ENCODE assay signal across 25 mouse cellular contexts in genomic region chr2:76220364-76221108, GRCm38 (mm10).
DNase-seq lines count a peak whose midpoint lies in the region; ATAC-seq and TF ChIP-seq lines count a peak whose summit lies in the region.
"Had no signal": no experiment of that assay in that cellular context is flagged by ENCODE, and none has a peak within 500 bp of the region (broad histone marks: within the 10 kb centered on the region; RNA-seq: fewer than 3 reads in every experiment).

No protein-coding gene starts in this region.

- peak; percentile 57; the same call in 1 of the 2 replicates for ATAC-seq in forebrain, embryonic 12.5 days (ENCODE audit: low FRiP score)
- no peak for ATAC-seq in forebrain, postnatal 0 days
- peak; percentile 48; the same call in 1 of the 2 replicates for ATAC-seq in forebrain, embryonic 14.5 days
- ATAC-seq: intestine, embryonic 15.5 days; midbrain, embryonic 15.5 days had no signal

- no peaks in the 10 kb centered on the region for H3K36me3 ChIP-seq in forebrain, embryonic 12.5 days (replicated peaks)
- no peaks in the 10 kb centered on the region for H3K36me3 ChIP-seq in forebrain, postnatal 0 days (ENCODE audit: insufficient read depth)
- H3K36me3 ChIP-seq in forebrain, embryonic 14.5 days (ENCODE audit: control insufficient read depth, insufficient read depth, low read length): no peaks in the 10 kb centered on the region
- H3K36me3 ChIP-seq: heart, embryonic 10.5 days; hindbrain, embryonic 15.5 days; intestine, embryonic 15.5 days; limb, embryonic 15.5 days; liver, embryonic 15.5 days; lung, embryonic 15.5 days; midbrain, embryonic 15.5 days had no signal

- H3K4me1 ChIP-seq in forebrain, embryonic 12.5 days: peaks cover 8% of the 10 kb centered on the region; the same call in 1 of the 2 replicates
- H3K4me1 ChIP-seq in forebrain, postnatal 0 days (ENCODE audit: insufficient read depth): no peaks in the 10 kb centered on the region
- H3K4me1 ChIP-seq in forebrain, embryonic 14.5 days (ENCODE audit: control insufficient read depth, insufficient read depth, low read length): peaks cover 4% of the 10 kb centered on the region; the same call in 1 of the 2 replicates
- H3K4me1 ChIP-seq: heart, embryonic 10.5 days; hindbrain, embryonic 15.5 days; intestine, embryonic 15.5 days; limb, embryonic 15.5 days; liver, embryonic 15.5 days; lung, embryonic 15.5 days; midbrain, embryonic 15.5 days had no signal

- no peak for TF ChIP-seq CTCF in forebrain, postnatal 0 days (IDR thresholded peaks at IDR 0.05; ENCODE audit: low read depth)

- H3K9me3 ChIP-seq in forebrain, embryonic 12.5 days: no peaks in the 10 kb centered on the region
- no peaks in the 10 kb centered on the region for H3K9me3 ChIP-seq in forebrain, postnatal 0 days (ENCODE audit: low read length)
- H3K9me3 ChIP-seq in forebrain, embryonic 14.5 days (replicated peaks; ENCODE audit: control insufficient read depth, low read length): no peaks in the 10 kb centered on the region
- H3K9me3 ChIP-seq: heart, embryonic 10.5 days; hindbrain, embryonic 15.5 days; intestine, embryonic 15.5 days; limb, embryonic 15.5 days; liver, embryonic 15.5 days; lung, embryonic 15.5 days; midbrain, embryonic 15.5 days had no signal

- no peak overlapping the region for H3K9ac ChIP-seq in forebrain, embryonic 12.5 days
- H3K9ac ChIP-seq in forebrain, postnatal 0 days: no peak overlapping the region
- no peak overlapping the region for H3K9ac ChIP-seq in forebrain, embryonic 14.5 days (ENCODE audit: low read length)
- H3K9ac ChIP-seq: hindbrain, embryonic 15.5 days; intestine, embryonic 15.5 days; limb, embryonic 15.5 days; liver, embryonic 15.5 days; lung, embryonic 15.5 days; midbrain, embryonic 15.5 days had no signal

- 20% methylated on average over 6 of the region's 6 CpGs for WGBS in forebrain, embryonic 12.5 days
- WGBS in forebrain, postnatal 0 days: 26% methylated on average over 6 of the region's 6 CpGs
- WGBS in forebrain, embryonic 14.5 days: 15% methylated on average over 6 of the region's 6 CpGs

- H3K27me3 ChIP-seq in forebrain, embryonic 12.5 days: no peaks in the 10 kb centered on the region
- H3K27me3 ChIP-seq in forebrain, postnatal 0 days (ENCODE audit: insufficient read depth, low read length): no peaks in the 10 kb centered on the region
- no peaks in the 10 kb centered on the region for H3K27me3 ChIP-seq in forebrain, embryonic 14.5 days (replicated peaks; ENCODE audit: control insufficient read depth, insufficient read depth, low read length)
- H3K27me3 ChIP-seq: hindbrain, embryonic 15.5 days; intestine, embryonic 15.5 days; limb, embryonic 15.5 days; liver, embryonic 15.5 days; lung, embryonic 15.5 days; midbrain, embryonic 15.5 days had no signal

- H3K27ac ChIP-seq in forebrain, embryonic 12.5 days: no peak overlapping the region
- H3K27ac ChIP-seq in forebrain, postnatal 0 days (ENCODE audit: low read depth, low read length): no peak overlapping the region
- no peak overlapping the region for H3K27ac ChIP-seq in forebrain, embryonic 14.5 days (ENCODE audit: low read depth, low read length)
- H3K27ac ChIP-seq: heart, embryonic 10.5 days; hindbrain, embryonic 15.5 days; intestine, embryonic 15.5 days; limb, embryonic 15.5 days; liver, embryonic 15.5 days; lung, embryonic 15.5 days; midbrain, embryonic 15.5 days; stomach, postnatal 0 days had no signal

- H3K4me3 ChIP-seq in forebrain, embryonic 12.5 days (replicated peaks): no peak overlapping the region
- no peak overlapping the region for H3K4me3 ChIP-seq in forebrain, postnatal 0 days (ENCODE audit: low read depth, low read length)
- no peak overlapping the region for H3K4me3 ChIP-seq in forebrain, embryonic 14.5 days (ENCODE audit: low read depth, low read length)
- H3K4me3 ChIP-seq: heart, embryonic 10.5 days; hindbrain, embryonic 15.5 days; intestine, embryonic 15.5 days; limb, embryonic 15.5 days; liver, embryonic 15.5 days; lung, embryonic 15.5 days; midbrain, embryonic 15.5 days; myocyte had no signal

- H3K4me2 ChIP-seq in forebrain, embryonic 12.5 days: no peak overlapping the region
- no peak overlapping the region for H3K4me2 ChIP-seq in forebrain, postnatal 0 days (ENCODE audit: low read depth)
- H3K4me2 ChIP-seq in forebrain, embryonic 14.5 days (ENCODE audit: low read length): no peak overlapping the region
- H3K4me2 ChIP-seq: hindbrain, embryonic 15.5 days; intestine, embryonic 15.5 days; limb, embryonic 15.5 days; liver, embryonic 15.5 days; lung, embryonic 15.5 days; midbrain, embryonic 15.5 days had no signal

- DNase-seq in forebrain, postnatal 0 days: no peak
- peak; percentile 43 for DNase-seq in CD4-positive helper T cell, adult 2 months (ENCODE audit: low read depth, low spot score)
- DNase-seq in MN1 (ENCODE audit: low spot score): peak; percentile 14
- DNase-seq in forebrain, embryonic 14.5 days (ENCODE audit: low spot score): peak; percentile 29
- no peak for DNase-seq in urinary bladder, postnatal 36 days (ENCODE audit: low spot score in 2 of 2)
- no peak for DNase-seq in adrenal gland, adult (ENCODE audit: inconsistent age in 2 of 2, low spot score in 1 of 2)
- DNase-seq in testis, postnatal 14 days (ENCODE audit: low spot score): no peak
- DNase-seq: adrenal gland, postnatal 10 days; cerebellum, postnatal 10 days; gastrocnemius, postnatal 10 days; heart, postnatal 4 days; kidney, adult 8-10 months; kidney, postnatal 10 days; left cerebral cortex, postnatal 4 days; lung, postnatal 4 days had no signal

Comparison
In these comparisons a context has a peak if more than half of its experiments do, and no peak if none do; other contexts are left out.
1. DNase-seq: peak in CD4-positive helper T cell, adult 2 months (single experiment), MN1 (single experiment) and forebrain, embryonic 14.5 days (single experiment); none in forebrain, postnatal 0 days (single experiment), urinary bladder, postnatal 36 days (0 of 2), adrenal gland, adult (0 of 2) and testis, postnatal 14 days (single experiment).